Mouse (Mus musculus) forebrain, postnatal 0 days (tissue): ENCODE measurements around the gene Cers2. TPM values are rescaled to one million over a fixed set of nuclear protein-coding genes. Genes with fewer than 3 reads are reported as not detected.
"Not testable (repeated sequence)": the region's sequence is repeated elsewhere in the genome, so short reads cannot be mapped to it uniquely, and the experiment has no call there.

Experiments used
- ATAC-seq: fragments of 200-750 bp; cut with Nextera tagmentation; 2 replicates; pipeline ENCODE4 v1.8.0; 2017; ENCODE audit warnings: mild to moderate bottlenecking, moderate library complexity
- DNase-seq: peaks from one replicate; pipeline ENCODE4 v3.0.0-alpha.2; 2015
- H3K27ac ChIP-seq: fragments of 300-500 bp; sonication (generic); 2 replicates; pipeline ENCODE4 v1.5.1; 2014; ENCODE audit warnings: low read depth, mild to moderate bottlenecking, antibody characterized with exemption, low read length, moderate library complexity, mixed read lengths
- H3K27me3 ChIP-seq: fragments of 300-500 bp; sonication (generic); 2 replicates; pipeline ENCODE4 v1.6.1; 2014; ENCODE audit warnings: mild to moderate bottlenecking, low read length, mixed read lengths; ENCODE audit not compliant: insufficient read depth
- H3K36me3 ChIP-seq: fragments of 300-500 bp; sonication (generic); 2 replicates; pipeline ENCODE4 v1.6.1; 2014; ENCODE audit warnings: mild to moderate bottlenecking, moderate library complexity; ENCODE audit not compliant: insufficient read depth
- H3K4me1 ChIP-seq: fragments of 300-500 bp; sonication (generic); 2 replicates; pipeline ENCODE4 v1.6.1; 2014; ENCODE audit warnings: antibody characterized with exemption; ENCODE audit not compliant: insufficient read depth
- H3K4me2 ChIP-seq: fragments of 300-500 bp; sonication (generic); 2 replicates; pipeline ENCODE4 v1.6.1; 2014; ENCODE audit warnings: low read depth, mild to moderate bottlenecking, moderate library complexity
- H3K4me3 ChIP-seq: fragments of 300-500 bp; sonication (generic); 2 replicates; pipeline ENCODE4 v1.5.1; 2014; ENCODE audit warnings: low read depth, low read length, mixed read lengths
- H3K9ac ChIP-seq: fragments of 300-500 bp; sonication (generic); 2 replicates; pipeline ENCODE4 v1.6.1; 2014; ENCODE audit warnings: mild to moderate bottlenecking
- H3K9me3 ChIP-seq: fragments of 300-500 bp; sonication (generic); 2 replicates; pipeline ENCODE4 v1.6.1; 2016; ENCODE audit warnings: low read length
- CTCF ChIP-seq: sonication (generic); IDR thresholded peaks from 2 replicates; pipeline ENCODE4 v1.5.1; 2016; ENCODE audit warnings: antibody characterized with exemption, control low read depth, low read depth
- WGBS: fragments of 180-500 bp; shearing (Covaris S2); extraction: QIAGEN DNeasy Blood & Tissue Kit; methylation state at CpG from one replicate; pipeline ENCODE4 v1.1.7; 2014; 5-methylcytosine and 5-hydroxymethylcytosine counted together
- polyA plus RNA-seq: library from polyadenylated mRNA; unstranded; fragments of >200 nt; fragmentation: Nextera tagmentation; extraction: Ambion mirVana; gene quantifications from 2 replicates; pipeline ENCODE4 v1.2.1, GENCODE M21; 2015
- total RNA-seq: library from RNA; depleted of rRNA; stranded (reverse); fragments of >200 nt; gene quantifications from 2 replicates; pipeline ENCODE4 v1.2.3, GENCODE M21; 2014

The Cers2 gene
- total and polyA plus RNA-seq, 2 experiments from 2014 or later = 59.4 to 77.9 TPM

- Histone ChIP-seq H3K9me3 (no peaks in the 10 kb centered on the region), H3K4me3 (no peak overlapping the region), H3K36me3 (peaks cover 90% of the 10 kb centered on the region), H3K4me2 (no peak overlapping the region), H3K4me1 (no peaks in the 10 kb centered on the region), H3K9ac (no peak overlapping the region), H3K27me3 (no peaks in the 10 kb centered on the region), H3K27ac (no peak overlapping the region)
- DNase-seq (no peak), ATAC-seq (no peak)
- TF ChIP-seq CTCF = no peak
- WGBS = 85% methylated on average over 1 of the region's 1 CpGs
These were observed 14.3 kb downstream of the Cers2 start for GRCm38 (mm10) chr3:95328803-95329404.

DNA sequence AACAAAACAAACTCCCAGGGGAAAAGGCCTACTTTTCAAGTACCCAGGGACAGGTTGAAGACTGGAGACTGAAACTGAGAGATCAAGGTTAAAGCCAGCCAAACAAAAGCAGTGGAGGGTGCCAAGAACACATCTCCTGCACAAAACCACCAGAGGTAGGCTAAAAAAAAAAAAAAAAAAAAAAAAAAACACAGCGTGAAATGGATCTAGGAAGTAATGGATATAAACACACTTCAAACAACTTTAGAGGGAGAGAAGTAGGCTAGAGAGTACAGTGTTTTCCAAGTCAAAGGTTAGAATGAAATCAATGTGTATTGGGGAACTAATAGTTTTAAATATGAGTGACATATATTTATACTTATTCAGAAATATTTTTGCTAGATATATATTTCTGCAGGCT is 16.9 kb downstream of the Cers2 start:
- no peak overlapping the region for H3K9ac ChIP-seq
- H3K9me3 ChIP-seq = no peaks in the 10 kb centered on the region
- peaks cover 77% of the 10 kb centered on the region for H3K36me3 ChIP-seq

GRCm38 (mm10) chr3:95337345-95337744 is 22.8 kb downstream of the Cers2 start:
- Histone ChIP-seq H3K27ac (no peak overlapping the region), H3K27me3 (no peaks in the 10 kb centered on the region), H3K36me3 (peaks cover 78% of the 10 kb centered on the region), H3K4me3 (no peak overlapping the region), H3K9me3 (no peaks in the 10 kb centered on the region), H3K4me2 (no peak overlapping the region), H3K9ac (no peak overlapping the region), H3K4me1 (no peaks in the 10 kb centered on the region)
- ATAC-seq (no peak), DNase-seq (no peak)
- TF ChIP-seq CTCF = no peak
- WGBS = 96% methylated on average over 4 of the region's 4 CpGs

More for the DNA sequence above, 16.9 kb downstream of the Cers2 start:
- ATAC-seq (no peak), DNase-seq (no peak)
- Histone ChIP-seq H3K27me3 (no peaks in the 10 kb centered on the region), H3K4me2 (no peak overlapping the region), H3K27ac (no peak overlapping the region), H3K4me3 (no peak overlapping the region), H3K4me1 (no peaks in the 10 kb centered on the region)
- WGBS = 90% methylated on average over 1 of the region's 1 CpGs
- no peak for TF ChIP-seq CTCF

DNA sequence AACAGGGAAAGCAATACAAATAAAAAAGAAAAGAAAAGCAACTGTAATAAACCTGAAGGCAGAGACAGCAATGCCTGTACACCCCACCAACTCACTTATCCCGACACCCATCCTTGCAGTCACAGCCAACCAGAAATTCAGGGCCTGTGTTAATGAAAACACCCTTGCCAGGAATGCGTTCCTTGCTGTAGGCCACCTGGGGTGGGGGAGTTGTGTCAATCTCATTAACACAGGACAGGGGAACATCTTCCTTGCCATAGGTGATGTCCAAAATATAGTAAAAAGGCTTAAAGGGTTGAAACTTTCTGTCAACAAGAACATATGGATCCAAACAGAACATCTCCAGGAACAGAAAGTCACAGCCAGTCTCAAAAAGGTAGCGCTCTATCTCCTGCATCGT is 23.7 kb downstream of the Cers2 start:
- Histone ChIP-seq H3K9me3 (no peaks in the 10 kb centered on the region), H3K36me3 (peaks cover 78% of the 10 kb centered on the region), H3K27ac (no peak overlapping the region), H3K4me3 (no peak overlapping the region), H3K4me2 (no peak overlapping the region), H3K27me3 (no peaks in the 10 kb centered on the region), H3K4me1 (no peaks in the 10 kb centered on the region), H3K9ac (no peak overlapping the region)
- WGBS = 93% methylated on average over 4 of the region's 4 CpGs
- TF ChIP-seq CTCF = no peak
- DNase-seq = no peak
- ATAC-seq = no peak

GRCm38 (mm10) chr3:95343356-95344000 is 28.9 kb downstream of the Cers2 start:
- not testable (repeated sequence) for H3K4me2 ChIP-seq, H3K9me3 ChIP-seq, H3K27me3 ChIP-seq, H3K9ac ChIP-seq, H3K4me3 ChIP-seq, ATAC-seq, H3K27ac ChIP-seq, DNase-seq, H3K4me1 ChIP-seq
- H3K36me3 ChIP-seq = peaks cover 78% of the 10 kb centered on the region
- WGBS = 94% methylated on average over 9 of the region's 9 CpGs

DNA sequence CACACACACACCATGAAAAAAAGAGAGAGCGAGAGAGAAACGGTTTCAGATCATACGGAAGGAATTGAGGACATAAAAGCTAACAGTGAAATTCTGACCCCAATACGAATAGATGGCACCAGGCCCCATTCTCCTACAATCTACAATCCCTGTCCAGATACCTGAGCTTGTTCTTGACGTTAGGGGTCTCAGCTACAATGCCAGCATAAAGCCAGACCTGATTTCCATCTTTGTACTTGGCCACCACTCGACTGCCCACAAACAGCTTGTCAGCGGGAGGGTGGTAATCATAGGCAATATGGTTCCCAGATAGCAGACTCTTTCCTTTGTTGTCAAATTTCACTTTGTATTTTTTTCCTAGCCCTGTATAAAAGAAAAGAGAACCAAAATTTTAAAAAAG is 31.9 kb downstream of the Cers2 start:
- H3K4me2 ChIP-seq = no peak overlapping the region
- TF ChIP-seq CTCF = no peak
- no peak overlapping the region for H3K9ac ChIP-seq
- DNase-seq (no peak), ATAC-seq (no peak)
- no peak overlapping the region for H3K4me3 ChIP-seq
- H3K9me3 ChIP-seq = no peaks in the 10 kb centered on the region
- H3K27ac ChIP-seq = no peak overlapping the region
- WGBS = 95% methylated on average over 7 of the region's 7 CpGs
- peaks cover 60% of the 10 kb centered on the region for H3K36me3 ChIP-seq
- no peaks in the 10 kb centered on the region for H3K4me1 ChIP-seq
- no peaks in the 10 kb centered on the region for H3K27me3 ChIP-seq

GRCm38 (mm10) chr3:95348343-95348742 is 33.8 kb downstream of the Cers2 start:
- H3K9ac ChIP-seq, H3K4me2 ChIP-seq, H3K27ac ChIP-seq, DNase-seq, H3K4me3 ChIP-seq, ATAC-seq, H3K4me1 ChIP-seq, H3K27me3 ChIP-seq, H3K9me3 ChIP-seq: not testable (repeated sequence)
- H3K36me3 ChIP-seq = peaks cover 63% of the 10 kb centered on the region
- WGBS = 99% methylated on average over 4 of the region's 5 CpGs
